Comparison of ENCODE assay signal across 14 mouse cellular contexts in the genomic region with DNA sequence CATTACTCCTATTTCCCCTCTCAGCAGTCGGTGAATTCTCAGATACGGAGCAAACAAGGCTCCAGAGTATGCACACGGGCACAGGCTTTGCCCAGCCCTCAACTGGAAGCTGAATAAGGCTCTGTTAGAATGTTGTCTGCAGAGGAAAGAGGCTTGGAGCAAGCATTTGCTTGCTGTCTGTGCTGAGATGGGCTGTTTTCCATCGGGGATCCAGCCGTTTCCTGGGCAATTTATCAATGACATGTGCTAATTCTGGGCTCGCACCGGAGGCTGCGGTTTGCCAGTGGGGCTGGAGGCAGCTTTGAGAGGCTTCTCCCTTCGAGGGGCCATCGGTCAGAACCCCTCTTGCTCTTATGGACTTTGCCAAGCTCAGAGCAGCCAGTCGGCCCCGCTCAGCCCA.
A peak's percentile ranks its signal among the peaks of the same experiment; 100 is the strongest.
DNase-seq lines count a peak whose midpoint lies in the region; ATAC-seq and TF ChIP-seq lines count a peak whose summit lies in the region.
"Had no signal": no experiment of that assay in that cellular context is flagged by ENCODE, and none has a peak within 500 bp of the region (broad histone marks: within the 10 kb centered on the region; RNA-seq: fewer than 3 reads in every experiment).

No protein-coding gene starts in this region.

- peak overlapping the region; percentile 17; the same call in 1 of the 2 replicates for H3K27ac ChIP-seq in forebrain, embryonic 10.5 days
- no peak overlapping the region for H3K27ac ChIP-seq in forebrain, embryonic 13.5 days
- H3K27ac ChIP-seq in lung, embryonic 14.5 days (ENCODE audit: low read depth) = no peak overlapping the region
- H3K27ac ChIP-seq in limb, embryonic 13.5 days = no peak overlapping the region
- H3K27ac ChIP-seq in neural tube, embryonic 15.5 days (replicated peaks) = peak overlapping the region; percentile 85
- H3K27ac ChIP-seq: heart, embryonic 13.5 days; liver, embryonic 15.5 days had no signal

- ATAC-seq in forebrain, embryonic 13.5 days = no peak
- no peak for ATAC-seq in lung, embryonic 14.5 days (ENCODE audit: insufficient read depth)
- no peak for ATAC-seq in limb, embryonic 13.5 days (ENCODE audit: low FRiP score, low read depth)
- peak; percentile 47; the same call in 1 of the 2 replicates for ATAC-seq in neural tube, embryonic 15.5 days (ENCODE audit: low FRiP score)
- ATAC-seq in megakaryocyte progenitor cell, adult 5-6 weeks (replicated peaks; ENCODE audit: poor library complexity) = no peak
- ATAC-seq: forebrain, embryonic 16.5 days had no signal

- WGBS in forebrain, embryonic 10.5 days = 66% methylated on average over 12 of the region's 12 CpGs
- WGBS in forebrain, embryonic 13.5 days = 61% methylated on average over 12 of the region's 12 CpGs
- WGBS in lung, embryonic 14.5 days = 24% methylated on average over 12 of the region's 12 CpGs
- WGBS in limb, embryonic 13.5 days = 19% methylated on average over 12 of the region's 12 CpGs
- 4% methylated on average over 12 of the region's 12 CpGs for WGBS in neural tube, embryonic 15.5 days

- no peak overlapping the region for H3K9ac ChIP-seq in forebrain, embryonic 13.5 days
- no peak overlapping the region for H3K9ac ChIP-seq in lung, embryonic 14.5 days
- no peak overlapping the region for H3K9ac ChIP-seq in limb, embryonic 13.5 days
- H3K9ac ChIP-seq in neural tube, embryonic 15.5 days (replicated peaks) = peak overlapping the region; percentile 12; the same call in 1 of the 2 replicates
- H3K9ac ChIP-seq: heart, embryonic 13.5 days; liver, embryonic 15.5 days had no signal

- no peak for TF ChIP-seq CTCF in lung, embryonic 14.5 days (IDR thresholded peaks at IDR 0.05; ENCODE audit: low read depth)

- H3K27me3 ChIP-seq in forebrain, embryonic 10.5 days (ENCODE audit: poor library complexity, severe bottlenecking) = no peaks in the 10 kb centered on the region
- H3K27me3 ChIP-seq in forebrain, embryonic 13.5 days = peaks cover 4% of the 10 kb centered on the region; the same call in 1 of the 2 replicates
- H3K27me3 ChIP-seq in lung, embryonic 14.5 days (ENCODE audit: insufficient read depth, low read length) = 0 out of 2 replicates have a peak, but pooled peaks cover 3% of the 10 kb centered on the region
- H3K27me3 ChIP-seq in limb, embryonic 13.5 days = peaks cover 45% of the 10 kb centered on the region
- no peaks in the 10 kb centered on the region for H3K27me3 ChIP-seq in neural tube, embryonic 15.5 days (replicated peaks)
- H3K27me3 ChIP-seq: liver, embryonic 15.5 days had no signal

- no peaks in the 10 kb centered on the region for H3K36me3 ChIP-seq in forebrain, embryonic 10.5 days (replicated peaks)
- no peaks in the 10 kb centered on the region for H3K36me3 ChIP-seq in forebrain, embryonic 13.5 days (ENCODE audit: poor library complexity, severe bottlenecking)
- H3K36me3 ChIP-seq in lung, embryonic 14.5 days (ENCODE audit: insufficient read depth) = no peaks in the 10 kb centered on the region
- H3K36me3 ChIP-seq in limb, embryonic 13.5 days = no peaks in the 10 kb centered on the region
- H3K36me3 ChIP-seq in neural tube, embryonic 15.5 days = no peaks in the 10 kb centered on the region
- H3K36me3 ChIP-seq: heart, embryonic 13.5 days; liver, embryonic 15.5 days had no signal

- H3K4me1 ChIP-seq in forebrain, embryonic 10.5 days = peaks cover 31% of the 10 kb centered on the region
- peaks cover 11% of the 10 kb centered on the region; the same call in 1 of the 2 replicates for H3K4me1 ChIP-seq in forebrain, embryonic 13.5 days
- H3K4me1 ChIP-seq in lung, embryonic 14.5 days (ENCODE audit: insufficient read depth) = peaks cover 5% of the 10 kb centered on the region; the same call in 1 of the 2 replicates
- peaks cover 28% of the 10 kb centered on the region for H3K4me1 ChIP-seq in limb, embryonic 13.5 days
- peaks cover 51% of the 10 kb centered on the region for H3K4me1 ChIP-seq in neural tube, embryonic 15.5 days
- H3K4me1 ChIP-seq: liver, embryonic 15.5 days had no signal

- no peaks in the 10 kb centered on the region for H3K9me3 ChIP-seq in forebrain, embryonic 10.5 days
- H3K9me3 ChIP-seq in forebrain, embryonic 13.5 days (replicated peaks) = no peaks in the 10 kb centered on the region
- no peaks in the 10 kb centered on the region for H3K9me3 ChIP-seq in lung, embryonic 14.5 days (ENCODE audit: low read depth, low read length)
- H3K9me3 ChIP-seq in limb, embryonic 13.5 days = no peaks in the 10 kb centered on the region
- H3K9me3 ChIP-seq in neural tube, embryonic 15.5 days (replicated peaks) = no peaks in the 10 kb centered on the region
- H3K9me3 ChIP-seq: heart, embryonic 13.5 days; liver, embryonic 15.5 days had no signal

- no peak for DNase-seq in forebrain, embryonic 10.5 days (ENCODE audit: extremely low spot score, low spot score)
- peak; percentile 36 for DNase-seq in lung, embryonic 14.5 days
- no peak for DNase-seq in lung, postnatal 4 days
- no peak for DNase-seq in adrenal gland, postnatal 14 days
- DNase-seq: adrenal gland, adult 2 months; cerebellum, postnatal 25 days; thymus, adult 18-20 months had no signal

- H3K4me3 ChIP-seq in forebrain, embryonic 10.5 days = no peak overlapping the region
- H3K4me3 ChIP-seq in forebrain, embryonic 13.5 days = no peak overlapping the region
- no peak overlapping the region for H3K4me3 ChIP-seq in lung, embryonic 14.5 days (ENCODE audit: low read depth, low read length)
- no peak overlapping the region for H3K4me3 ChIP-seq in limb, embryonic 13.5 days
- H3K4me3 ChIP-seq in neural tube, embryonic 15.5 days (replicated peaks) = no peak overlapping the region
- H3K4me3 ChIP-seq: heart, embryonic 13.5 days; liver, embryonic 15.5 days had no signal

- no peak overlapping the region for H3K4me2 ChIP-seq in forebrain, embryonic 13.5 days
- H3K4me2 ChIP-seq in lung, embryonic 14.5 days = no peak overlapping the region
- peak overlapping the region; percentile 19; the same call in 1 of the 2 replicates for H3K4me2 ChIP-seq in limb, embryonic 13.5 days (replicated peaks)
- H3K4me2 ChIP-seq in neural tube, embryonic 15.5 days = peak overlapping the region; percentile 33
- H3K4me2 ChIP-seq: heart, embryonic 13.5 days; liver, embryonic 15.5 days had no signal

Comparison
In these comparisons a context has a peak if more than half of its experiments do, and no peak if none do; other contexts are left out.
1. H3K27ac ChIP-seq: peak in forebrain, embryonic 10.5 days (single experiment) and neural tube, embryonic 15.5 days (single experiment); none in forebrain, embryonic 13.5 days (single experiment), lung, embryonic 14.5 days (single experiment) and limb, embryonic 13.5 days (single experiment).
2. H3K4me2 ChIP-seq: peak in limb, embryonic 13.5 days (single experiment) and neural tube, embryonic 15.5 days (single experiment); none in forebrain, embryonic 13.5 days (single experiment) and lung, embryonic 14.5 days (single experiment).